Mouse (Mus musculus) testis, adult 2 months (tissue): ENCODE measurements around the gene Aig1. TPM values are rescaled to one million over a fixed set of nuclear protein-coding genes. Genes with fewer than 3 reads are reported as not detected.

Experiments
- H3K27ac ChIP-seq: fragments of 200-500 bp; 2 replicates; pipeline ENCODE4 v1.5.1; 2012; ENCODE audit warnings: low read depth, low read length; ENCODE audit not compliant: control insufficient read depth, insufficient read depth
- H3K27me3 ChIP-seq: fragments of 200-500 bp; 2 replicates; pipeline ENCODE4 v1.6.1; 2012; ENCODE audit warnings: mild to moderate bottlenecking, low read length, moderate library complexity; ENCODE audit not compliant: control insufficient read depth, insufficient read depth
- H3K36me3 ChIP-seq: fragments of 200-500 bp; 2 replicates; pipeline ENCODE4 v1.6.1; 2012; ENCODE audit warnings: mild to moderate bottlenecking, low read length; ENCODE audit not compliant: control insufficient read depth, insufficient read depth
- H3K4me1 ChIP-seq: fragments of 200-500 bp; 2 replicates; pipeline ENCODE4 v1.6.1; 2012; ENCODE audit warnings: low read length; ENCODE audit not compliant: control insufficient read depth, insufficient read depth
- H3K4me3 ChIP-seq: fragments of 200-500 bp; 2 replicates; pipeline ENCODE4 v1.5.1; 2012; ENCODE audit warnings: low read depth, mild to moderate bottlenecking, low read length, moderate library complexity, mixed read lengths; ENCODE audit not compliant: control insufficient read depth
- CTCF ChIP-seq: fragments of 200-500 bp; IDR thresholded peaks from 2 replicates; pipeline ENCODE4 v1.5.1; 2012; ENCODE audit warnings: low read depth, mild to moderate bottlenecking, inconsistent platforms, low read length, moderate library complexity; ENCODE audit not compliant: control insufficient read depth, insufficient read depth, insufficient replicate concordance
- POLR2A ChIP-seq: fragments of 200-500 bp; IDR thresholded peaks from 2 replicates; pipeline ENCODE4 v1.6.1; 2012; ENCODE audit warnings: low read depth, mild to moderate bottlenecking, inconsistent platforms, low read length, moderate library complexity; ENCODE audit not compliant: control insufficient read depth
- polyA plus RNA-seq: library from polyadenylated mRNA; depleted of rRNA; stranded (reverse); fragments of >200 nt; gene quantifications from 2 replicates; pipeline ENCODE4 v1.2.3, GENCODE M21; 2012; rRNA removed

Aig1 gene
- polyA plus RNA-seq, 1 experiment = 2.4 TPM

GRCm38 (mm10) chr10:13631796-13632195 lies 237.0 kb downstream of the Aig1 start:
- no peaks in the 10 kb centered on the region for H3K4me1 ChIP-seq
- H3K27ac ChIP-seq = no peak overlapping the region
- no peak overlapping the region for H3K4me3 ChIP-seq
- TF ChIP-seq POLR2A (no peak), CTCF (no peak)
- no peaks in the 10 kb centered on the region for H3K36me3 ChIP-seq
- H3K27me3 ChIP-seq = no peaks in the 10 kb centered on the region

GRCm38 (mm10) chr10:13623735-13624134 lies 245.0 kb downstream of the Aig1 start:
- Histone ChIP-seq H3K4me1 (no peaks in the 10 kb centered on the region), H3K4me3 (no peak overlapping the region), H3K27me3 (no peaks in the 10 kb centered on the region), H3K36me3 (no peaks in the 10 kb centered on the region), H3K27ac (no peak overlapping the region)
- no peak for TF ChIP-seq CTCF
- no peak for TF ChIP-seq POLR2A

DNA sequence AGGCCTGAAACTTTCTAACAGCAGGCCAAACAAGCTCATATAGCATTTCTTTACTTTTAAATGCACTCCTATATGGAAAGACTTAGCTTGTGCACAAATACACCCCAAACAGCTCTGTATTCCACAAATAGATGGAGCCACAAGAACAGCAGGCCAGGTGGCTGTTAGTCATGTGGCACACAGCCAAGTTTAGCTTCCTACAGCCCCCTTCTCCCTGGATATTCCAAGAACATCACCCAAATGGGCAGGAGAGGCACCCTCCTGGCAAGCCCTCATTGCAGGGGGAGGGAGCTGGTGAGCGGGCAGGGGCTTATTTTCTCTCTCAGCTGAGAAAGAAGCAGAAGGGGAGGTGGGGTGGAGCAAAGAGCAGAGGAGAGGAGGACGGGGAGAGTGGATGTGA lies 267.9 kb downstream of the Aig1 start:
- H3K36me3 ChIP-seq = no peaks in the 10 kb centered on the region
- H3K4me1 ChIP-seq = no peaks in the 10 kb centered on the region
- no peak for TF ChIP-seq CTCF
- TF ChIP-seq POLR2A = no peak
- no peak overlapping the region for H3K27ac ChIP-seq
- H3K4me3 ChIP-seq = no peak overlapping the region
- no peaks in the 10 kb centered on the region for H3K27me3 ChIP-seq

GRCm38 (mm10) chr10:13597491-13597890 lies 271.3 kb downstream of the Aig1 start:
- TF ChIP-seq POLR2A (no peak), CTCF (no peak)
- Histone ChIP-seq H3K36me3 (no peaks in the 10 kb centered on the region), H3K4me1 (no peaks in the 10 kb centered on the region), H3K27me3 (no peaks in the 10 kb centered on the region), H3K4me3 (no peak overlapping the region), H3K27ac (no peak overlapping the region)

Other genes starting within 250 kb of the Aig1 start
- gene Hivep2, start 97.1 kb upstream of the Aig1 start, polyA plus RNA-seq = 0.88 and 1.1 TPM in 2 replicates